Mouse (Mus musculus): ENCODE results near the gene Phf21b.

- no peak for TF ChIP-seq POLR2A (IDR thresholded peaks at IDR 0.05; ENCODE audit: low read depth, low read length)
- TF ChIP-seq CTCF (IDR thresholded peaks at IDR 0.05; ENCODE audit: extremely low read depth, insufficient read length, insufficient replicate concordance, low read depth, low read length): no peak
These were observed 44.7 kb downstream of the Phf21b start for GRCm38 (mm10) chr15:84811126-84811525.

All from small intestine, adult 2 months (tissue).